Mouse (Mus musculus): ENCODE data around the gene Tob1.

Tob1 gene

DNA sequence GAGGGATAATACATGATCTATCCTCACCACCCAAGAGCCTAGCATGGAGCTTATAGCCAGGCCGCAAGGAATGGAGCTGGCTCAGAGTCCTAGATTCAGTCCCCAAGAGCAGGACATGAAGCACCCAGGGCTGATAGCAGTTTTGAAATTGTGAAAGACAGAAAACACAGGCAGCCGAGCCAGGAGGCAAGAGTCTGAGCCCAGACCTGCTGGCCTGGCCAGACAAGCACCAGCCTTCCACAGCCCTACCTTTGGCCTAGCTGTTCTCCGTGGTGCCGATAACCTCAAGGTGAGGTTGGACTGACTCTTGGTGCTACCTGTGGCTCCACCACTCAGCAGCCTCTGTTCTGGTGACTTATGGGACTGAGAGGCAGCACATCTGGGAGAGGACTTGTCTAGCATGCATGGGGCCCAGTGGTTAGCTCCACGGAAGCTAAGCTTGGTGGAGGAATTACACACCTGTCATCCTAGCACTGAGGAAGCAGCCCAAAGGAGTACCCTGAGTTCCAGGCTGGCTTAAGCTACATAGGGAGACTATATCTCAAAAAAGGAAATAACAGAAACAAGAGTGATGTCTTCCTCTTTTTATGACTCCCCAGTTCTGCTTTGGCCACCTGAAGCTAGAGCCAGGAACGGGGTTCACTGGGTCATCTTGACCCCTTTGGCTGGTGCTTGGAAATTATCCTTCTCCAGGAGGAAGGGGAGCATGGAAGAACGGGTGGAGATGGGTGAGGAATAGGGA is 12.7 kb upstream of the Tob1 start:
- DNase-seq (ENCODE audit: low spot score in 2 of 2) = no peak

DNA sequence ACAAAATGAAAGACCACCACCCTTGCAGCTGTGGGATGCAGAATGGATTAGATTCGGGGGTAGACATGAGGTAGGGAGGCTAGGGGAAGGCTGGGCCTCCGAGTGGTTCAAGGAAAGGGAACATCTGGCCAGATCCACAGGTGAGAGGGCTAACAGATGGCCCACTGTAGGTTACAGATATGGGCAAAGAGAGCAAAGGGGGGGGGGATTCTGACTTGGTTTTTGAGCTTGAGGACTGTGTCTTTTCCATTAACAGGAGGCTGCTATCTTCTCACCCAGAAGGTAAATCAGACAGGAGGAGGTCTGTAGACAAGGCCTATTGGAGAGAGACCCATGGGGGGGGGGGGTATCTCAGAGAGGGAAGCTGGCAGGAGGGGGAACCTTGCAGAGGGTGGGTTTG is 11.5 kb upstream of the Tob1 start:
- DNase-seq (ENCODE audit: low spot score in 2 of 2) = no peak

DNA sequence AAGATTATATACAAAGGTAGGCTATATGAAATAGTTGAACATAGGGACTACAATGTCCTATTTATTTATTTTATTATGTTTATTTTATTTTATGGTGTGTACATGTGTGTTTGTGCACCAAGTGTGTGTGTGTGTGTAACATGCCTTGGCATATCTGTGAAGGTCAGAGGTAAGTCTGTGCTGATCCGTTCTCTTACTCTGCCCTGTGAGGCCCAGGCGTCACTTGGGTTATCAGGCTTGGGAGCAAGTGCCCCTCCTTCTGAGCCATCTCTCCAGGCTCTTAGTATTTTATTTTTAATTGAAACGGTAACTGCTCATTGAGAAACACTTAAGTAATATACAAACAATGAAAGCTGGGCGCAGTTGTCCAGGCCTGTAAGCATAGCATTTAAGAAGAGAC is 10.8 kb upstream of the Tob1 start:
- DNase-seq (ENCODE audit: low spot score in 2 of 2) = no peak

DNA sequence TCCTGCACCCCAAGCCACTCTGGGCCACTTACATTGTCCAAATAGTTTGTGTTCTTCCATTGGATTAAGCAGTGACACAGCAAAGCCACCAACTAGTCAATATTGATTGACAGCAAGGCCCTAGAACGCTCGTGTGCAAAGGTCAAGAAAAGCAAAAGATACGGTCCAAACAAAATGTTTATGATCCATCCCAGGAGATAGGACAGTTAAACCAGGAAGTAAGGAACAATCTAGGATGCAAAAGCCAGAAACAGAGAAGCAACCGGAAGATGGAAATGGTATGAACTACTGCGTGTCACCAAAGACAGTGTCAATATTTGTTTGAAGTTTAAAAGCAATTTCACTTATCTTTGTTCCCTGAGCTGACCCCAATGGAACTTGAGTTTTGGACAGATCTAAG is 9.1 kb upstream of the Tob1 start:
- no peak for DNase-seq (ENCODE audit: low spot score in 2 of 2)

DNA sequence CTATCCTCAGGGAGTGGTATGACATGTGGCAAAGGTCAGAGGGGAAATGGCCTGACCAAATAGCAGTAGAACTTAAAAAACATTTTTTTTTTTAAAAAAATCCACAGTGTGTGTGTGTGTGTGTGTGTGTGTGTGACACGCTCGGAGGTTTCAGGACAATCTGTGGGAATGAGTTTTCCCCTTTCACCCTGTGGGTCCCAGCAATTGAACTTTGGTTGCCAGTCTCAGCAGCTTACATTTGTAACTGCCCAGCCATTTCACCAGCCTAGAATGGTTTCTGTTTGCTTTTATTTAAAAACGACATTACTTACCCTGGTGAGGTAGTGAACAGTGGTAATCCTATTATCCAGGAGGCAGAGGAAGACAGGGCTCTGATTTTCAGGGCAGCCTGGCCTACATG is 8.2 kb upstream of the Tob1 start:
- no peak for DNase-seq (ENCODE audit: low spot score in 2 of 2)

DNA sequence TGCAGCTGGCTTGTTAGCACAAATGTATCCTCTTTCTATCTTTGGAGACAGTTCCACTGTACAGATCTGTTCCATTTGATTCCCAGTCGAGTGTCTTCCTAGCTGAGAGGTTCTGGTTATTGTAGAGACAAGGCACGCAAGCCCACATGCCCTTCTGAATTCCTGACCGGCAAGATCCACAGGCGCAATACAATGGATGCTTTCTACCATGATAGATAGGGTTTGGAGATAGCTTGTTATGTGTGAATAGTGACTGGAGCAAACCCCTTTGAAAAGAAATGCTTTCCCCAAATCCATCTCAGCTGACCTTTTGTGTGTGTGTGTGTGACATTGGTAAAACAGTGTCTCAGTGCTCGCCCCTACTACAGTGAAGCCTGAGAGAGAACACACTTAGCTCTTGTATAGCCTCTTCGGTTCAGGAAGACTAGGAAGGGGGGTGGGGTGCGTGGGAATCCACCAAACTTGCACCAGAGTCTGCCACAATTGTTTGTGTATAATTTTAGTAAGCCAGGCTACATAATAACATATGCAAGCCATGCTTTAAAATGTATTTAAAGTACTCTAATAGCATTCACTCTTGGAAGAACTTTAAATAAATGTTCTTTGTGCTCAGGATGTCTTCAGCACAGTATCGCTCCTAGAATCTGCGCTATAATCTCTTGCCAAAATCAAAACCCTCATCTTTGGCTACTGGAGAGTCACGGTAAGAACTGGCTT is 4.7 kb upstream of the Tob1 start:
- DNase-seq (ENCODE audit: low spot score in 2 of 2) = no peak

DNA sequence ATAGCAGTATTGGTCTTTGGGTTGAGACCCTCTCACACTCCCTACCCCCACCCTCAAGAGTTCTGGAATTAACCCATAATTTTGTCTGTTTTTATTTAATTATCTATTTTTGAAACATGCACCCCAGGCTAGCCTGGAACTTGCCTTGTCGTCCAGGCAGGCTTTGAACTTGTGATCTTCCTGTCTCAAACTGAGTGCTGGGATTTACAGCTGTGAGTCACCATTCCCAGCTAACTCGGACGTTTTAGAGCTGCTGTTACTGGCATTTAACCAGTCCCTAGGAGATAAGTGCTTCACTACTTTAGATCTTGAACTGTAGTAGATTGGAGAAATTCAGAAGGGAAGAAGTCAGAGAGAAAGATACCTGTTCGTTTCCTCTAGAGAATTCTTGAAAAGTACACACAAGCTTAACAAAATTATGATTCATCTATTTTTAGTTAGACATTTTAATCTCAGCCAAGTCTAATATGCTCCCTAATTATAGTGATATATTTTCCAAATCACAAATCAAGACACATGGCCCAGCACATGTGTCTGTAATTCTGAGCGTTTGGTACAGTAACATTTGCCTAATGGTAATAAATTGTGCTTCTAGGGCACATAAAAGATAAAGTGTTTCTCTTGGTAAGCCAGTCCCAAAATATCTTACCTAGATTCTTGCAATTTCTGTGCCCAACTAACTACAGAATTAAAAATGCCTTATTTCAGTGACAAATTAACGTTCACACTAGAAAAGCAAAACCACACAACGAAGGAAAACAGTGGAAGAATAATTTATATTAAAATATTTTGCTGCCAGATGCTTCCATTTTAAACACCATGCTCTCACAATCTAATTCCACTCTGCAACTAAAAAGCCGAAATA is 2.2 kb upstream of the Tob1 start:
- no peak for DNase-seq (ENCODE audit: low spot score in 2 of 2)

DNA sequence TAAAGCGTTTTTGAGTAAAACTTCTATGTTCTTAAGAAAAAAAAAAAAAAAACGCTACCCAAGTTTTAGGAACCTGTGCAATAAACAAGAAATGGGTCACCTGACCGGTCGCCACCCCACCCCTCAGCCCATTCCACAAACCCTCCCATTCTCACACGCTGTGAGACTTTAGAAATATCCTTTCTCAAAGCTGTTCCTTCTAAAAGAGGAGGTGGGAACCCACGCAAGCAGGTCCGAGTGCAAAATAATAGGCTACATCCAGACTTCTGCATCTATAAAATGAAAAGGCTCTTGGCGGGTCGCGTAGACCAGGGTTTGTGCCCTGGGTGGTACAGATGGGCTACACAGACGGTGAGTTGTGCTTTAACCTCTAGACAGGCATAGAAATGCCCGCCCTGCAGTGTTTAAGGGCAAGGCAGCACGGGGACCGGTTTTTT is 1.5 kb upstream of the Tob1 start:
- DNase-seq (ENCODE audit: low spot score in 2 of 2) = peak in 1 of 2 experiments; percentile 33

DNA sequence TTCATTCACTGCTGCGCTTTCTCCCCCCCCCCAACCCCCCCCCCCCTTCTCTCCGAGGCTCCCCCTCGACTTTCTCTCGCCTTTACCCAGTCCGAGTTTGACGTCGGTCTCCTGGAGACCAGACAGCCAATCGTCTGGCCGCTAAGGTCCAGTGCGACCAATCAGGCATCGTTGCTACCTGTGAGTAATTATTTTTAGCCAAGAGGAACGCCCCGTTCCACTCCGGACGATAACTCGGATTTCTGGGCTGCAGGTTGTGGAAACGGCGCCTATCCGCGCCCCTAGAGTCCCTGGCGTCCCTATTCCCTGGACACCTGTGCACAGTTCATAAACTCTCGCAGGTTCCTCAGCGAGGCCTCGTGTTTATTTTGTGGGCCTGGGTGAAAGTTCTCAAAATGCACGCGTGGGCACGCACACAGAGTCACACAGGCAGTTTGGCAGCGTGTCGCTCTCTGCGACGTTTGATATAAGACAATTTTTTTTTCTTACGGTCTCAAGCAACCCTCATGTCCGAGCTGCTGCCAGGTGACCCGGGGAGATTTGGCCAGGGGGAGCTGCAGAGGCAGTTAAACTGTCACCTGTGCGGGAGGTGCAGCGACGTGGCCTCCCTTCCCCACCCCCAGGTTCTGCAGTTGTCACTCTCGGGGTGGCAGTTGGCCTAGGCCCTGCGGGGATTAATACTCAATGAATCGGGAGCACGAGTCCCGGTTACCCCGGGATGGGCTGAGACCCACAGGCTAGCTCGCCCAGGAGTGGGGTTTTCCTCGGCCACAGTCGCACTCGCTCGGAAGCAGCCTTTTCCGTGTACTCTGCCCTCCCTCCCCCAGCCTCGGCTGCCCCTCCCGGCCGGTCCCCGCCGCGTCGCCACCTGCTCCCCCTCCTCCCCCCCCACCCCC is 815 bp upstream of the Tob1 start:
- peak; percentile 78 to 84 for DNase-seq (ENCODE audit: low spot score in 2 of 2)

DNA sequence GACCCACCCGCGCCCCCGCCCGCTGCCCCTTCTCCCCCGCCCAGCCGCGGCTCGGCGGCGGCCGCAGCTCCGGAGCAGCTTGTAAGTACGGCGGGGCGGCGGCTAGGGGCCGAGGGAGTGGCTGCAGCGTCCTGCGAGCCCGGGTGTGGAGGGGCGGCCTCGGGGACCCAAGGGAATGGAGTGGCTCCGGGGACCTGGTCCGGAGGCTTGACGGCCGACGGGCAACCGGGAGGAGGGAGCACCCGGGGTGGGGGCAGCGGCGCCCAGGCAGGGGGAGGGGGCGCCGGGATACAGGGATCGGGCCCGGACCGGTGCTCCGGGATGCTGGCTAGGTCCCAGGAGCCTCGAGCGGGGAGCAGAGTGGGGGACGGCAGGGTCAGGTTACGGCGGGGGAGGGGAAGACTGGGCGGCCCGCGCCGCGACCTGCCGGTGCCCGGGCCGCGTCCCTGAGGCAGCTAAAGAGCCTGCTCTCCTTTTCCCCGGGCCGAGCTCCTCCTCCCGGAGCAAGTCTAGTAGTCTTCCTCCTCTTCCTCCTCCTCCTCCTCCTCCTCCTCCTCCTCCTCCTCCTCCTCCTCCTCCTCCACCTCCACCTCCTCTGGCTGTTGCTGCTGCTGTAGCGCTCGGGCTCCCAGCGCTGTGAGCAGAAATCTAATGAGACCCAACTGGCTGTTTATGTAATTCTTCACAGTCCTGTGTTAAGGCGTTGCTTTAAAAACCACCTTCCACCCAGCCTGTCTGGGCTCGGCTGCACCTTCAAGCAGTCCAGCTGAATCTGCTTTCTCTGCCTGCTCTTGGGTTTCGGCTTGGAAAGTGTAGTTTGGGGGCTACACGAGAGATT is 616 bp downstream of the Tob1 start:
- DNase-seq (ENCODE audit: low spot score in 2 of 2) = no peak

DNA sequence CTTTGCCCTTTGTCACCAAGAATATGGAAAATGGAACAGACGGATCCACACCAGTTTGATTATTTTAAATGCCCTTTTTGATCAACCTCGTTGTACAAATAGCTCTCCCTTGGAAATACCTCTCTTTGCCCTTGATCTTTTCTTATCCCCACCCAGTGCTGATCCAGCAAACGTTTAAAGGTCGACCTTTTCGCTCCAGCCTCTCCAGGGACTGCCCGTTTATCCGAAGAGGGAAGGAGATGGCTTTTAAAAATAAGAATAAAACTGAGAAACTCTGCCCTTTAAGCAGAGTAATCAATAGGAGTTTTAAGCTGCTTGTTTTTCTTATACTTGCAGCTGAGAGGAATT is 1.2 kb downstream of the Tob1 start:
- DNase-seq (ENCODE audit: low spot score in 2 of 2) = no peak

DNA sequence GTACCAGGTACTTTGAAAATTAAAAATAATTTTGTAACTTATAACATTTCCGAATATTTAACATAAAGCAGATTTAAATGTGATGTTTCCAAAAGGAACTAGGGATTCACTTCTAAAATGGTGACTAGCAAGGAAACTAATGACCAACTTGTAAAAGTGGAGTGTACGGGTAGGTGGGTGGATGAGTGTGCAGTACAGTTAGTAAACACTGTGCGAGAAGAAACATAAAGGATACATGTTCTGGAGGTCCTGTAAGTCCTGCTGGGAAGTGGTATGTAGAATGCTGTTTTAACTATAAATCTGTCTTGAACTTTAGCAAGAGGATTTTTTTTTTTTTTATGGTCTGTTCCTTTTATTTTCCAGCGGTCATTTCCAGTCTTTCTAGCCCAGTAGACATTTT is 1.7 kb downstream of the Tob1 start:
- DNase-seq (ENCODE audit: low spot score in 2 of 2) = no peak

DNA sequence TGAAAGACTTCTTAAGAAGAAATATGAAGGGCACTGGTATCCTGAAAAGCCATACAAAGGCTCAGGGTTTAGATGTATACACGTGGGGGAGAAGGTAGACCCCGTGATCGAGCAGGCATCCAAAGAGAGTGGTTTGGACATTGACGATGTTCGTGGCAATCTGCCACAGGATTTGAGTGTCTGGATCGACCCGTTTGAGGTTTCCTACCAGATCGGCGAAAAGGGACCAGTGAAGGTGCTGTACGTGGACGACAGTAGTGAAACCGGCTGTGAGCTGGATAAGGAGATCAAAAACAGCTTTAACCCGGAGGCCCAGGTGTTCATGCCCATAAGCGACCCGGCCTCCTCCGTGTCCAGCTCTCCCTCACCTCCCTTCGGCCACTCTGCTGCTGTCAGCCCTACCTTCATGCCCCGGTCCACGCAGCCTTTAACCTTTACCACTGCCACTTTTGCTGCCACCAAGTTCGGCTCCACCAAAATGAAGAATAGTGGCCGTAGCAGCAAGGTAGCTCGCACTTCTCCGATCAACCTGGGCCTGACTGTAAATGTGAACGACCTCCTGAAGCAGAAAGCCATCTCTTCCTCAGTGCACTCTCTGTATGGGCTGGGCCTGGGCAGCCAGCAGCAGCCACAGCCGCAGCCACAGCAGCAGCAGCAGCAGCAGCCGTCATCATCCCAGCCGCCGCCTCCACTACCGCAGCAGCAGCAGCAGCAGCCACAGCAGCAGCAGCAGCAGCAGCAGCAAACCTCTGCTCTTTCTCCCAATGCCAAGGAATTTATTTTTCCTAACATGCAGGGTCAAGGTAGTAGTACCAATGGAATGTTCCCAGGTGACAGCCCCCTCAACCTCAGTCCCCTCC is 2.7 kb downstream of the Tob1 start:
- no peak for DNase-seq (ENCODE audit: low spot score in 2 of 2)

DNA sequence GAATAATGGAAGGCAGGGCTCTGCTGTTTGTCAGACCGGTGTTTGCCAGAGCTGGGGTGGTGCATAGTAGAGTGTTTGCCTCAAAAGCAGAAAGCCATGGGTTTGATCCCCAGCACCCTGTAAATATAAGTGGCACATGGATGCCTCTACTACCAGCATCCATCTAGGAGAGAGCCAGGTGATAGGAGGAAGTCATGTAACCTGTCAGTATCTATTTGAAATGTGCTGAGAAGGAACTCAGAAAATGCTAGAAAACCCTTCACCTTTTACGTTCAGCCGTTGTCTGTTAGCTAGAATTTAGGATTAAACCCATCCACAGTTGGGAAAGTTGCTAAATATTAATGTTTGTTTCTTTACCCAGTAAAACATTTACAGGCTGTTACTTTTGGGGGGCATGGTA is 4.3 kb downstream of the Tob1 start:
- no peak for DNase-seq (ENCODE audit: low spot score in 2 of 2)

DNA sequence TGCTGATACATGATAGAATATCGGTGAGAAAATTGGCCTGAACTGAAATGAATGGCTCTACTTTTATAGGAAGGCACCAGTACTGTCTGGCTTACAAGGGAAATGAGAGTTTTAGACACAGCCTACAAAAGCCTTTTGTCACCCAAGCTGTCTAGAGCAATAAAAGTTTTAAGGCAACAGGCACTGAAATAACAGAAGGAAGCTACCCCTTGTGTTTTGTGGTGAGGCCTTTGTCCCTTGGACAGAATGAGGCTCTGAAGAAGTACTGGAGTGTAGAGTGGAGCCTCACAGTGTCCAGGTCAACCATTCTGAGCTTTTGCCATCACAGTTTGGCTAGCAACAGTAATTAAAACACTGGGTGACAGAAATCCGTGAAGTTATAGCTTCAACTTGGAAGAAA is 5.0 kb downstream of the Tob1 start:
- DNase-seq (ENCODE audit: low spot score in 2 of 2) = no peak

DNA sequence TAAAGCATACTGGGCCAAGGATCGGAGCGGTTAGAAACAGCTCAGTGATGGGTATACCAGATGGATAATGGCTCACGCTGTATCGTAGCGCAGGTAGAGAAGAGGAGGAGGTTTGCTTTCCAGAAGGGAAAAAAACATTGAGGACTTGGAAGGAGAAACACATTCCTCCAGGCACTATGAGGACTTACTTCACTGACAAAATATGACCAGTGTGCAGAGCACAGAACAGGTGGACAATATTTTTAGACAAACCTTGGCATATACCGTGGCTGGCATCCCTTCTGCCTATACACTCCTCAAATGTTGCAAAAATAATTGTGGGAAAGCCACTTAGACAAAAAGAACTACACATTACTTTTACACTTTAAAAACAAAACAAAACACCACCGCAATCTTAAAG is 10.0 kb downstream of the Tob1 start:
- no peak for DNase-seq (ENCODE audit: low spot score in 2 of 2)

DNA sequence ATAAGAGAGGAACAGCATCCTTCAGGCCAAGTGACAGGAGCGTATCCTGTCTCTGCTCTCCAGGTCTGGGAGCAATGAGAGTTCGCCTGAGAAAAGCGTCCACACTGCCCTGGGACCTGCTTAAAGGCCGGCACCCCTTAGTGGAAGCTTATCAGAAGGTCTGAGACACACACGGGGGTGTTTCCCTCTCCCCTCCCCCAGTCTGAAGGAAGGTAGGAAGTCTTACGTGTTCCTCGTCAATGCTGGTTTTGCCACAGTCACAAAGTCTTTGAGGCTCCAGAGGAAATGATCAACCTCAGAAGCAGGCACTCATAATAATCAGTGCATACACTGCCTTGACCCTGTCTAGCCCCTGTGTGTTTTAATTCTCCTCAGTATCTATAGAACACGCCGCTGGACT is 12.3 kb downstream of the Tob1 start:
- DNase-seq (ENCODE audit: low spot score in 2 of 2) = no peak

DNA sequence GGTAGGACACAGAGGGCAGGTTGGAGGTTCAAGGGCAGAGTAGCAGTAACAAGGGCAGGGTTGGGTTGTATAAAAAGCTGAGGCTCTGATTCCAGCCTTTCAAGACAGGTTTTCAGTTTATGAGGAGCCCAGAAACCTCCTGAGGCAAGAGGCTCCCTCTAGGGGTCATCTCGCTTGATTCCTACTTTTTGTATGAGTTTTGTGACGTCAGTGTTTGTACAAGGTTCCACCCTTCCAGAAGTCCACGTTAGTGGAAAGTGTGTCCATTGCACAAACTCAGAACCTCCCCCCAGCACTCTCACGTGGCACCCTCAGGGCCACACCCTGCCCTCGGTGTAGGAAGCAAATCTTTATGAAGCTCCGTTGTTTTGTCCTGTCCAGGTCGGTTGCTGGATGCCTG is 14.7 kb downstream of the Tob1 start:
- DNase-seq (ENCODE audit: low spot score in 2 of 2) = no peak

DNA sequence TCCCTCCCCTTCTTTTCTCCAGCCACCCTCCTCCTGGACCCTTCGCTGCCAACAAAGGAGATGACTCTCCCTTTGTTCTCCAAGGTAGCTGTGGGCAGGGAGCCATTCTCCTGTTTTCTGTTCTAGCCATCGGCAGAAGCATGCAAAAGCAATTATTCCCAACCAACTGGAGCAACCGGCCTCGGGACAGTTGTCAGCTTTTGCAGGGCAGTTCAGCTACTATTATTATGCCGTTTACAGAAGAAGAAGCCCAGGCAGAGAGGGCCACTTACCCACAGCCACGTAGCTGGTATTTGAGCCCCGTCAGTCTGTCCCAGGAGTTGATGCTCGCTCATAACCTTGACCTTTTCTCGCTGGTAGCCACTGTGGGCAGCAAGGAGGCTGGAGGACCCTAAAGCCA is 17.2 kb downstream of the Tob1 start:
- DNase-seq (ENCODE audit: low spot score in 2 of 2) = no peak

Data from frontal cortex, postnatal 25 days (tissue).